Mouse (Mus musculus) frontal cortex, postnatal 10 days (tissue): ENCODE measurements around the gene Stam.
"Not testable (repeated sequence)": the region's sequence is repeated elsewhere in the genome, so short reads cannot be mapped to it uniquely, and the experiment has no call there.

Source experiments
- DNase-seq, 2 experiments: peaks; one replicate each; pipeline ENCODE4 v3.0.0; 2022; ENCODE audit warnings: low spot score in 2 of 2, mixed read lengths in 1 of 2

The Stam gene

DNA sequence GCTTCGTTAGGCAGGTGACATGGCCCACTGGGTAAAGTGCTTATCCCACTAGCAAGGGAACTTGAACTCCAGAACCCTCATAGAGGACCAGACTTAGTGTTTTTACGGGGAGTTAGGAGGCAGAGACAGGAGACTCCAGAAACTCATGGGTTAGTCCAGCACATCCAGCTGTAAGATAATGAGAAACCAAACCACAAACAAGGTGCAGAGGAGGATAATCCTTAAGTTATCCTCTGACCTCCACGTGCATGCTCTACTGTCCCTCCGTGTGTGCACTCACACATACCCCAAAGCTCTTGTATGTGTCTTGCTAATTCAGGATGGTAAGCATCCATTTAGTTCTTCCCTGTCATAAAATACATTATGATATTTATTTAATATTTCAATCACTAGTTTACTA, 117.7 kb downstream of the Stam start:
- no peak for DNase-seq

DNA sequence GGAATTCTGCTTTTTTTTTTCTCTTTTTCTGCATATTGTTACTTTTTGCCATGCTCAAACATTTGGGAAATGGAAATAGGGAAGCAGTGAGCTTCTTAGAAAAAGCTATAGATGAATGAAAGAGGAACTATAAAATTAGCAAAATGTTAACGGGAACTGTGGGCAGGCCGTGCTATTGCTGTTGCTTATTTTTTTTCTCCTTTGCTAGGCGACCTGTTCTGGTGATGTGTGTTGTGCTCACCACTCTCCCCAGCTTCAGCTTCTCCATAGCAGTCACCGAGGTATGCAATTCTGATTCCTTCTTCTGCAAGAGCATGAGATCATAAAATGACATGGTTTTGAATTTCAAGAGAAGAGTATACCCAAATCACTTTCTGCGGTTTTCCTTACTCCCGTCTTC, 118.1 kb downstream of the Stam start:
- DNase-seq = no peak

DNA sequence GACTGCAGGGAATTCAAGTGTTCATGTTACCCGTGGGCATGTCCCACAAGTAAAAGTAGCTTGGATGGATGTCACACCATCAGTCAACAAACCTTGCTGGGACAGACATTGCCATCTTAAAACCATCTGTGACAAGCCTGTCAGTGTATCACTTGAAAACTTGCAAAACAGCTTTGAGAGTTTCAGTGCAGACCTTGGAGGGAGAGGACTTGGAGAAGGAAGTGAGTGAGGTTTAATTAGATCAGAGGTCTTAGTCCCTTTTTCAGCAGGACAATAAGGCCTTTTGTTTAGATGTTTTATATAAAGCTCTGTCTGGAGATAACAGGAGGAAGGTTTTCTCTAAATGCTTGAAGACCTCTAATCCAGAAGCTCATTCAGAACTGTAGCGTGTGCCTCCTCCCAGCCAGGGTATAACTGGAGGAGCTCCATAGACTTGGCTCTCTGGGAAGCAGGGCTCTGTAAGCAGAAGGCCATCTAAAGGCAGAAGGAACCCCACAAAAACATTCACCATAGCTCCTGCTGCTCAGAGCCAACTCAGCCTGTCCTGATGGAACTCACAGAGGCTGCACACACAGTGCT, 124.5 kb downstream of the Stam start:
- DNase-seq = not testable (repeated sequence)
